Mouse (Mus musculus) activated CD4-positive, CD25-positive, alpha-beta regulatory T cell, adult 4 months (primary cell): ENCODE data around the gene Myo1b. TPM values are rescaled to one million over a fixed set of nuclear protein-coding genes. Genes with fewer than 3 reads are reported as not detected.

ENCODE experiments used
- ATAC-seq: one replicate; pipeline ENCODE4 v1.8.0; 2017
- polyA plus RNA-seq, 2 experiments: library from polyadenylated mRNA; unstranded; fragments of 100-300 nt; shearing (Covaris generic); gene quantifications; one replicate each; pipeline ENCODE4 v1.2.1; 2017

Myo1b gene
- polyA plus RNA-seq, 2 experiments from 2014 or later = 1.1 to 1.3 TPM

DNA sequence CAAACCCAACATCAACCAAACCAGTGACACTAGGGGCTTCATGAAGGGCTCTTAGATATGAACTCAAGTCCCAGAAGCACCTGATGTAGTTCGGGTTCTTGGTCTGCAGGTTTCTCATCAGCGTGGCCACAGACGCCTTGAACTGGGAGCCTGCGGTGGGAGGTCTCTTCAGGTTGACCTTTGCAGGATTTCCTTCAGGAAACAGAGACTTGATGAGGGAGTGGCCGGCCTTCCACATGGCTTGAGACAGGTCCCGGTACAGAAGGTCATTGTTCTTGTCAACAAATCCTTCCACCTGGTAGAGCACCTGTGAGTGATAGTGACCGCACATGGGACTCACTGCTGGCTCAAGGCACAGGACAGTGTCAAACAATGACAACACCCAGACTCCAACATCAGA lies 137.6 kb downstream of the Myo1b start:
- ATAC-seq = no peak

DNA sequence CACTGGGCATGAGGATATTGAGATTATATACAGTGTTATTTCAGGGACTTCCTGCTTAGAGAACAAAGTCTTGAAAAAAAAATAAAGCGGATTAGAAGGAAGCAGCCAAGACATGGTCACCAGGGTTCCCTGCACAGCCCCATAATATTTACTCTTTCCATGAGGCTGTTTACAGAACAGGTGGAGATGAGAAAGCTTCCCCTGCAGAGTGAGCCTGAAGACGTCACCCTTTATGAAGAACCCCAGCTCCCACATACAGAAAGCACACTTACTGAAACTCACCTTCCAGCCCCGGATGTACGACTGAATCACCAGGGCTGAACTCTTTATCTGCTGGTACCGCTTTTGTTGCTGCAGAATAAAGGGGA lies 145.4 kb downstream of the Myo1b start:
- ATAC-seq = no peak

DNA sequence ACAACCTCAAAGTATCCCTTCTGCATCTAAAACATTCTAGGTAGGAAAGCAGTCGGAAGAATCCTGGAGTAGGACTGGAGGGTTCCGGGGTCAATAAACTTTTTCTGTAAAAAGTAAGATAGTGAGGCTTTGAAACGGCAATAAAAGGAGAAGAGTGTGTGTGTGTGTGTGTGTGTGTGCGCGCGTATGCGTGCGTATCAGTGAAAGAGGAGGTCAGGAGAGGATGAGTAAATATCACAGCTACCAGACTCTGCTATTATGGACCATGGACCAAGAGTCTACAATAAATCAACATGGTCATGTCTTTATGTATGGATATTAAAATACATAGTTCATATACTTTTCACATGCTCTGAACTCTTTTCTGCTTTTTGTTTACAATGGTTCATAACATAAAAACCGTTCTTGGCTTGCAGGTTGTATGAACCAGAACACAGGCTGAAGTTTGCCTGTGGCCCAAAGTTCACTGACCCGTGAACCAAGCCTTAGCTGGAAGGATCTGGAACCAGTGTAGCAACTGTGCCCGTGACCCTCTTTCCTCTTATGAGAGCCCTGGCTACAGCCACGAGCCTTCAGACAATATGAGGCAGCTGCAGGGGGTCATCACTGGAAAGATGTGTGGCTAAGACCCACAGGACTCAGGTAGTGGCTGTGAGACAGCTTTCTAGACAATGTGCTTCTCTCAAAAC lies 145.9 kb downstream of the Myo1b start:
- ATAC-seq = no peak

DNA sequence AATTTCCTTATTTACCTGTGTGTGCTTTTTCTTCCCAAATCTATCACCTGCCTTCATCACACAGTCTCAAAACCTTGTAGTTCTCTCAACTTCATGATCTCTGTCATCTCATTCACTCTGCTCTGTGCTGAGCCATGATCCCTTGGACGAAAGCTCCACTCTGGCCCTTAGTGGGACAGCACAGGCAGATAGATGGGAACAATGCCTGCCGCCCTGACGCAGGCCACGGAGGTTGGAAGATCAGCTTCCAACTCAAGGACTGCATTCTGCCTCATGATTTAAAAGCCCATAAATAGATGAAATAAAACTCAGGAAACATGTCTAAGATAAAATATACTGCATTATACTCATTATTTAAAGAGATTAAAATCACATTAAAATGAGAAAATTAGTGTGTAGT lies 149.6 kb downstream of the Myo1b start:
- no peak for ATAC-seq

DNA sequence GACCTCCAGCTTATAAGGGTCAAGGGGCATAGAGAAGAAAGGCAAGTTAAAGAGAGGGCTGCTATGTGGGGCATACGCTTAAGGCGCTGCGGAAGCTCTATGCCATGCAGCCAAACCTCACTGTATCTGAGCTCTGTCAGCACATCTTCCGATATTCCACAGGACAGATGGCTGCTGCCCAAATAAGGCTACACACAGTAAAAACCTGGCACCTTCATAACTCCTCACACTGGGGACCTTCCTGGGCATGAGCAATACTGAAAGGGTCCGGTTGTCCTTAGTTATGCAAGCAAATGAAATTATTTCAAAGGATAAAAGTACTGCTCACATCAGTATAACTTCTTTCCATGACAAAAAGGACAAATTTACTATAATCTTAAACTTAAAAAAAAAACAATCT lies 150.7 kb downstream of the Myo1b start:
- ATAC-seq = no peak

DNA sequence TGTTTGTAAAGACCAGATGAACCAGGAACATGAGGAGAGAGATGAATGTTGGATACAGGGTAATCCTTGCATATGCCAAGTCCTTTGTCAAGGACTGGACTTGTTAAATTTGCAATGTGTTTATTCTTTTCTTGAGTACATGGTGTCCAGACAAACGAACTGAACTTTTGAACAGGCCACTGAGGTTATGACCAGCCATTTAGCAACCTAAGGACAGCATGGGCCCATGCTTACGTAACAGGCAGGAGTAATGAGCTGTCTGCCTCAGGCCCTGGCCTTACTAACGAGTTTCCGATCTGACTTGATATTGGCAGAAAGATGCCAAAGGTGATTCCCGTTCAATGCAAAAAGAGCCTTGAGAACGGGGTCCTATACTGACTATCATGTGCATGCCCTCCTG lies 156.2 kb downstream of the Myo1b start:
- no peak for ATAC-seq

DNA sequence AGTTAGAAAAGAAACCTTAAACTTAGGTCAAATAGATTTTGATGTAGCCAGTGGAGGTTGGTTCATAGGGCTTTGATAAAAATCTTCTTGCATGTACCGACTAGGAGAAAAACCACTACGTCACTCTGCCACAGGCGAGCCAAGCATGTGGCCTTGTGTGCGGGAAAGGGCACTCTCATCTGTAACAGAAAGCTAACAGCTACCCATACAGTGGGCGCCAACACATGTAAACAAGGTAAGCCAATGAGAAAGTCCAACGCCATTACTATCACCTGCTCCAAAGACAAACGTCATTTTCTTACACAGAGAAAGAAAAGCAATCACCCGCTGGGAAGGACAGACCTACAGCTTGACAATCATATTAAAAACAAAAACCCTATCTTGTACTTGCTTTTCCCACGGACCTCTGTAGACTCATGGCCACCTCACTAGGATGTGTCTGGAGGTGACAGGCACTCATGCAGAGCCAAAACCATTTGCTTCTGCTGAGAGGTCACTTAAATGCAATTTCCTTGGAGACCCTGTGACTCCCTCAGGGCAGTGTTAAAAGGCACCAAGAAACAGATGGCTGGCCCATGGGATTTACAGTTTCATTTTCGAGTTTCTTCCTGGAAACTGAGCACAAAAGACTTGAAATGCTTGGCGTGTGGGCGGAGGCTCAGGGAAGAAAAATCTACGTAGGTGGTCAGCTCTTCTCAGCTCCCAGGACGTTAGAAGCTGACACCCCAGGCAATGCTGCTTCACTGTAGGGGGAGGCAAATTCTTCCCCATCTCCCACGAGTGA lies 157.4 kb downstream of the Myo1b start:
- no peak for ATAC-seq

DNA sequence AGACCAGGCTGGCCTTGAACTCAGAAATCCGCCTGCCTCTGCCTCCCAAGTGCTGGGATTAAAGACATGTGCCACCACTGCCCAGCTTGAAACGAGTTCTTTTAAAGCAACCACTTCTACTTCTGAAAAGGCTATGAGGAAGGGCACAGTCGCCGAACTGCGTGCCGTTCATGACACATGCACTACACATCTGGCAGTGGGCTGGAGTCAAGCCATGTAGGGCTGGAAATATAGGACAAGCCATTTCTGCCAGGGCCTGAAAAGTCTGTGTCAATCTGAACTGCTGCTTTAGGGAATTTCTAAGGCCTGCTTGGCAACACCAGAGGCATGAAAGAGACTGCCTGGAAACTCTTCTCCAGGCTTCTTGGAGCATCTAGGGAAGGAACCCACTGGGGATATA lies 162.2 kb downstream of the Myo1b start:
- no peak for ATAC-seq

DNA sequence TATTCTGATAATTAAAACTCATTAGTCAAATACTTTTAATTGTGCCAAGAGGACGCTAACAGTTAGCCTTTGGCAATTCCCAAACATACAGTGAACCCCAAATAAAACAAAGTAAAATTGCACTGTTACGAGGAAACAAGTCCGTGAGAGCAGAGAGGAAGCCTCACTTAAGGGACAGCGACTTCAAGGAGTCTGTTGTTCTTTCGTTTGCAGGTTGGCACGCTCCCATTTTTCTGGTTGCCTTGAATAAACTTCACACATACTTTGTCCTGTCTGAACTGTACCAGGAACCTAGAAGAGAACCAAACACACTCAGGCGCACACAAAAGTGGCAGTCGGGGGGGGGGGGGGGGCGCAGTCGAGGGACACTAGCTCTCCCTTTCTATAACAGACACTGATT lies 164.9 kb downstream of the Myo1b start:
- no peak for ATAC-seq

DNA sequence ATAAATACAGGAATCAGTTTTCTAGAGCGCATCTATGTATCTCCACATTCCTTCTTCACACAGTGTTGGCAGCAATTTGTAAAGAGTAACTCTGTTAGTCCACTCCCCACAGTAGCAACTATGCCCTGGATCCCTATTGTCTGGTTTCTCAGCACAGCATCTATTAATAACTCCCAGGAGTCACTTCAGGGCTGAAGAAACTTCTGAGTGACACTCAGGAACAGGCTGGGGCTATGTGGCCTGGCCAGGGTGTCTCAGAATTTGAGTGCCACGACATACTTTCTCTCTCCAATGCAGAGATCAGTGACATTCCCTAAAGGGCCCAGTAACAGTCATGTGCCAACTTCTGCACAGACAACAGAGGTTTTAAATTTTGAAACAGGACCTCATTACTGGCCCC lies 167.6 kb downstream of the Myo1b start:
- no peak for ATAC-seq

DNA sequence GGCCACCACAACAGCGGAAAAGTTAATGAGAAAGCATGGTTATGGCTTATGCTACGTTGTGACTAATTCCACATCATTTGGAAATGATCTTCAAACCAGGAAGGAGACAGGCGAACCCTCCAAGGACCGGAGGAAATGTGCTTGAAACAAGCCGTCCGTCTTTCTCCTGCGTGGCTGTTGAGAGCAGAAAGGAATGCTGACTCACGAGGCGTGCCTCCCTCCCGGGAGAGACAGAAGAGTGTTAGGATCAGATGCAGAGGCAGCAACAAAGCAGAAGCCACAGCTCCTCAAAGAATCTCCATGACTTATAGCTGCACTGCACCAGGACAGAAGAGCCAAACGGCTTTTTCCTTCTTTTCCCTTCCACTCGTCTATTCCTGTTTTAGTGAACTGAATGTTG lies 168.4 kb downstream of the Myo1b start:
- ATAC-seq = no peak

DNA sequence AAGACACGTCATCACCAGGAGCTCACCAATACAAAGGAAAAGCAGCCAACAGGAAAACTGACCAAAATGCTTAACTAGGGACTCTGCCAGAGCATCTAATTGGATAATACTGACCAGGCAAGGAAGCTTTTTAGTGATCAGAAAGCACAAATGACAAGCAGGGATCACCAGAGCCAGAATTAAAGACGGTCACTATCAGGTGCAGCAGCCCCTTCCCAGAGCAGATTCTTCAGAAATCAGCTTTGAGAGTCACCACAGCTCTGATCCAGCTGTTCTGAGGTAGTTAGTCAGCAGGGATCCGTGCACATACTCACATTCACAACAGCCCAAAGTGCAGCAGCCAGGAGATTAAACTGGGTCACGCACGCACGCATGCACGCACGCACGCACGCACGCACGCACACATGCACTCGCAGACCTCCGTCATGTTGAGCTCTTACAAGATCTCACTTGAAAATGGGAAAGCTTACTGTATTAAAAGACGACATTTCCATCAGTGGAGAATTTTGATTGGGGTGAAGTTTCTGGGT lies 169.1 kb downstream of the Myo1b start:
- no peak for ATAC-seq

DNA sequence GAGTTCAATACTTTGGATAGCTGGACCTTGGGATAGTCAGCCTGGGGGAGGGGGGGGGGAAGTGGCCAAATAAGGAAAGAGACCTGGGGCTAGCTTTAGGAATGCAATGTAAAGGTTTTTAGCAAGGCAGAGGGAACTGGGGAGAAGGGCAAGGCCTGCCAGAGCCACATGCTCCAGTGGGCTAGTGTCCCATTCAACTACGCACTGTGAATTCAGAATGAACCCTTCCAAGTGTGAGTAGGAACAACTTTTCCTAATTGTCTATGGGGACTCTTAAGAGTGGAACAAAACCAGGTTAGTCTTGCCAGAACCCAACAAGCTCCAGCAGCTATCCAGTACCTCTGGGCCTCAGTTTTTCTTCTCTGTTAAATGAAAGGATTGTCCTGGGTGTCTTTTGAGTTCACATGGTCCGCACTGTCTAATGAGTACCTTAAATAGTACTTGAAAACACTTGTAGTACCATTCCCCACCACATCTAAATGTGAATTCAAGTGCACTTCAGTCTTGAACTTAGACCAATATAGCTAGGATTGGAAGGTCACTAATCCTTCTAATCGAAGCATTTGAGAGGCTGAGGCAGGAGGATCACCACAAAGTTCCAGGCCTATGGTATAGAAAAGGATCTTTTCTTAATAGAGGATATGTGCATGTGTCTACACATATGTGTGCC lies 172.0 kb downstream of the Myo1b start:
- no peak for ATAC-seq

DNA sequence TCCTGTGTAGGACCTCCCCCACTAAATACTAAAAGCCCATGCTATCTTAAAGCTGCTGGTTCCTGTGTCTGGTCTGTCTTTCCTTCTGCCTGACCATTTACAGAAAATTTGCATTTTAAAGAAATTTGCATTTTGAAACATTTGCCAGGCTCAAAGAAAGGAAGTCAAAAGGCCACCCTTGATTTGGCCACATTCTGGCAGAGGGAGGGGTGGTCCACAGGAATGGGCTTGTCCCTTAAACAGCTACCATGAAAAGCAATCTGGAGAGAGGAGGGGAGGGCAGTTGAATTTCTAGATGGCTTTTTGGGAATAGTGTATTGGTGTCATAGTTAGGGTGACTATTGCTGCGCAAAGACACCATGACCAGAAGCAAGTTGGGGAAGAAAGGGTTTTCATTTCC lies 173.3 kb downstream of the Myo1b start:
- no peak for ATAC-seq

DNA sequence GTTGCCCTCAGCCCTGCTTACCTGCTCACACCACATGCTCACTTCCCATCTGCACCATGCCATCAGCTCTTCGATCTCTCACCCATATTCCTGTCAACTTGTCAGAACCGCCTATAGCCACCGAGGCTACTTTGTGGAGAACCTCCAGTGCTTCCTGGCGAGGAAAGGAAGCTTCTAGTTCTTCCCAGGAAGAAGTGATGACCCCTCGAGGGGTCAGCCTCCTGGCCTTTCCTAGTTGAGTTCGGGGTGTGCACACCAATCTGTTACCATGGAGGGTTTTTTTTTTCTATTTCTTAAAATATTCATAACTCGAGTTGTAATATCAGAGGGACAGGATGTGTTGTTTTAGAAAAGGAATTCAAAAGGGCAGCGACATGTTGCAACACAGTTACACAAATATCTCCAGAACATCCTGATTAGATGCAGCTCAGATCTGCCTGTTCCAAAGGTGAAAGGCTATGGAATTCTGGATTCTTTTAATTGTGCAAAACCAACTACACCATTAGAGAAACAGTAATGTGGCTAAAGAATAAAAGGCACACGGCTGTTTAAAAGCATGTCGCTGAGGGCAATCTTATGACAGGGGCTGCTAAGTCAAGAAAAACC lies 175.1 kb downstream of the Myo1b start:
- no peak for ATAC-seq

DNA sequence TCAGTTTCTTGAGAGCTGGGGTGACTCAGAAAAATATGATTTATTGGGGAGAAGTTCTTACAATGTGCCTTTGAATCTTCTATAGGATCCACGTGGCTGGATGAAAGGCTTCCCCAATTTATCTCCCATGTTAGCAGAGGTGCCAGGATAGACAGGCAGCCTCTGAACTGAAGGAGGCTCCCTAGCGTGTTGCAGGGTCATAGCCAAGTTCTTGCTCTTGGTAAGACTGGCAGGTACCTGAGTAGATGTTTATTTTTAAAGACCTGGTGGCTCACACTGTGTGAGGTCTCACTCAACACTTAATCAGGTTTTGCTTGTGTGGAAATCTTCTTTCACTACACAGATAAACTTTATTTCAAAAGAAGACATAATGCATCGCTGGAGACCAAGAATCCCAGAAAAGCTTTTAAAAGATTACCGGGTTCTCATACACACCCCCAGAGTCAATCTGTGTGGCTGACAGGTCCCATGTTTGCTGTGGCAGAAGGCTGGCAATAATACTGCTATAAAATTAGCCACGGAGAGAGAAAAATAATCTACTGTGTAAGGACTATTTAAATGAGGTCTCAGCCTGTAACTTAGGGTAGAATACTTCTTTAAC lies 176.5 kb downstream of the Myo1b start:
- no peak for ATAC-seq

DNA sequence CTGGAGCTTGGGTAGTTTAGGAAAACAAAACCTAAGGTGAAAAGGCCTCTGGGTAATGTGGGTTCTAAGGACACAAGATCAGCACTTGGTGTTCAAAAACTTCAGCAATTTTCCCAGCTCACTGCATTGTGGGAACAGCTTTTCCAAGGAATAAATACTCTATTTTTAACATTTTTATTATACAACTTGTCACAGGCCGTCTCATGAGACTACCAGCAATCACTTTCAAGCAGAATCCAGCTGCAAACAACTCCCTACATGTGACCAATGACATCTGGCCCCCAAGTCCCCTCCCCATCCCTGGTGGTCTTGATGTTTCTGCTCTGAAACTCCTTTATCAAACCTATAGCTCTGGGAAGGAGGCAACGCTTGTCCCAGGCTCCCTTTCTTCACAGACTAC lies 179.0 kb downstream of the Myo1b start:
- ATAC-seq = no peak

DNA sequence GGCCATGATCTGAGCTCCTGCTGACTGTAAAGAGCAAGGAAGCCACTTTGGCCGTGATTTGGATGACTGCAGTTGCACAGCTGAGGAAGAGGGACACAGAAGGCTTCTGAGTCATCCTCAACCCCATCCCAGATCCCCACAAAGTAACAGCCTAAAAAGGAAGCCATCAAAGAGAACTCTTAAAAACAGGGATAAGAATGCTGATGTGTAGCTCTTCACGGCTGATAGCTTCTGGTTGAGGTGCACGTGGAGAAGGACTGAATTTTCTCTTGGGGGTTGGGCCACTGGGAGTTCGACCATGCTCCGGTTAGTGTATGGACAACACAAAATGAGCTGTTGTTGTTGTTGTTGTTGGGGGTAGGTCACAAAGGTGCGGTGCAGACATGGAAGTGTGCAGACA lies 181.2 kb downstream of the Myo1b start:
- no peak for ATAC-seq

DNA sequence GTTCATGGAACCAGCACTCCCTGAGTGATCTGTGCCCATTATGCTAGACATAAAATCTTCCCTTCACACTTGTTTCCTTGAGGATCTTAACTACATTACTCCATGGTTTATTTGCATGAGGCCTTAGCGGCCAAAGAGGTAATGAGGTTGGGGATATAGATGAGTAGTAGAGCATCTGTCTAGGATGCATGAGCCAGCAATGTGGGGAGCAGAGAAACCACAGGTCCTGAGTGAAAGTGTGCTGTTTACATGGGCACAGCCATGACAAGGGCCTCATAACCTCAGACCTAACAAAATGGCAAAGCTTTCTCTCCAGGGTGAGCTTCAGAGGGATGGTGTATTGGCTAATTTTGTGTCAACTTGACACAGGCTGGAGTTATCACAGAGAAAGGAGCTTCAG lies 186.5 kb downstream of the Myo1b start:
- ATAC-seq = no peak

DNA sequence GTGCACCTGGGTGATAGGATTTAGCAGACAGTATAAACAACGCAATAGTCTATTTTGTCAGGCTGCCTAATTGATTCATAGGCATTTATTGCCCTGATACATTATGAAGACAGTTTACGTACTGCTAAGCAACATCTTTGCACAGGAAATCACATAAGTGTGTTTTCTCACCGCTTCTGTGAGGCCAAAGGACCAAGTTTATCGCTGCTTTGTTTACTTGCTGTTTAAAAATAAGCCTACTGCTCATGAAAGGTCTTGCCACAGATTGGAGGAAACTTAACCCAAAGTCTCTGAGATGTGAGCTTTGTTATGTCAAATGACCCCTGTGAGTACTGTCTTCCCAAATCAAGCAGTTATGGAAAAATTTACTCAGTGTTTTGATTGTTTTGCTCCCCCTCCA lies 187.1 kb downstream of the Myo1b start:
- ATAC-seq = no peak

DNA sequence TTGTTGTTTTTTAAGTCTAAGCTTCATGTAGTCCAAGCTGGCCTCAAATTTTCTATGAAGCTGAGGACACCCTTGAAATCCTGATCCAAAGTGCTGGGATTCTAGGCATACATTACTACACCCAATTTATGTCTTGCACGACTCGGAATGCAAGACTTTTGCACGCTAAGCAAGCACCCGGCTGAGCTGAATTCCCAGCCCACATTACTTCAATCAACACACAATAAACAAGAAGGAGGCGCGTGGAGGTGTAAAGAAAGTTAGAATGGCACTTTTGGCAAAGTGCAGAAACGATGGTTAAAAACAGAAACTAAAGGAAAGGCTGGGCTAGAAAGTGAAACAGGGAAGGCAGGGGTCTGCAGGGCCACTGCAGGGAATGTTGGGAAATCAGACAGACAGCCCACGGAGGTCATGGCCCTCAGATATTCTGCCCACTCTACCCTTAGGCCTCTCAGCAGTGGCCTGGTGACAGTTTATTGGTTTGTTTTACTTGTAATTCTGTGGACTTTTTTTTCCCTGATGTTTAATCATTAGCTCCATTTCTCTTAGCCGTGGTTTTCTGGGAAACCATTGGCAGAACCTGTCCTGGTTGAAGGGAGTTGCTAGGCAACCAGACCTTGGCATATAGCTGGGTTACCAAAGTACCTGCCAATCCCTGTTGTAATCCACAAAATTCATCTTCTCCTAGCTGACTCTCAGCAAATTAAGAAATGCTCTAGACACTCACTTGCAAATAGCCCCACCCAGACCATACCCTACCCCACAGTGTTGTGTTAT lies 195.8 kb downstream of the Myo1b start:
- ATAC-seq = no peak

DNA sequence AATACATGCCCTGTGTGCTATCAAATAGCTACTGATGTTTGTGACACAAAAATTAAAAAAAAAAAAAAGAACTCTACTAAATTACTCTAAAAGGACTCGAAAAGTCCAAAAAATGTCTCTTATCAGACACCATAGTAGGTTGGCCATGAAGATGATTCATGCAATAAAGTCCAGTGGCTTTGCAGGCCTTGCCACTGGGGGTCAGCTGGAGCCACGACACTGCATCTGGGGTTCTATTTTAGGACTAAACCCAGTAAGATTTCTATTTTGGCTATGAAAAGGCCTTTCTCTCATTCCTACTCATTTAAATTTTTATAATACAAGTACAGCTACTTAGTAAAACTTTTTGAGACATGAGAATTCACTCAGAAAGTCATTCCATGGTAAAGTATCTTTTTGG lies 205.0 kb downstream of the Myo1b start:
- ATAC-seq = no peak
